Mouse (Mus musculus) gastrocnemius, adult 2 months (tissue): ENCODE measurements at regions not wholly inside any gene's neighbourhood (a gene's known extent, or its start where the extent isn't known, plus 50 kb on each side); places are given as distances from the start of the nearest gene placed in this dataset.

Source experiments
- DNase-seq: peaks from one replicate; pipeline ENCODE4 v3.0.0; 2022
- H3K27ac ChIP-seq: fragments of 200-600 bp; 2 replicates; pipeline ENCODE4 v1.8.1; 2022; ENCODE audit warnings: mild to moderate bottlenecking
- H3K4me3 ChIP-seq: fragments of 200-600 bp; 2 replicates; pipeline ENCODE4 v1.8.1; 2022; ENCODE audit warnings: mild to moderate bottlenecking, moderate library complexity
- CTCF ChIP-seq: fragments of 200-600 bp; IDR thresholded peaks from 2 replicates; pipeline ENCODE4 v1.8.1; 2022; ENCODE audit warnings: antibody characterized with exemption, mild to moderate bottlenecking, moderate library complexity
- intact Hi-C: fragments of 180-260 bp; cut with DNase I; formaldehyde crosslinking; loops from one replicate; pipeline ENCODE4 v1.15.1; 2025

GRCm38 (mm10) chr7:73019151-73019550 lies 356.2 kb upstream of the Rgma start:
- no peak overlapping the region for H3K27ac ChIP-seq
- no peak for TF ChIP-seq CTCF
- H3K4me3 ChIP-seq, result no peak overlapping the region
- DNase-seq, result no peak
- intact Hi-C loops, result no loop called here

- Histone ChIP-seq H3K27ac (no peak overlapping the region), H3K4me3 (no peak overlapping the region)
- TF ChIP-seq CTCF, result no peak
- DNase-seq, result no peak
- intact Hi-C loops, result loop anchor here (10.0 kb wide), 1 partner anchor 395 kb away; no protein-coding TSS in a partner anchor
These were observed 355.4 kb upstream of the Rgma start for GRCm38 (mm10) chr7:73019764-73020354.

- no peak for DNase-seq
- no peak overlapping the region for H3K27ac ChIP-seq
- intact Hi-C loops, result loop anchor here (10.0 kb wide), 1 partner anchor 393 kb away; no protein-coding TSS in a partner anchor
- no peak overlapping the region for H3K4me3 ChIP-seq
- TF ChIP-seq CTCF, result no peak
These were observed 353.5 kb upstream of the Rgma start for GRCm38 (mm10) chr7:73021786-73022185.

GRCm38 (mm10) chr7:73025640-73026039 lies 349.7 kb upstream of the Rgma start:
- Histone ChIP-seq H3K4me3 (no peak overlapping the region), H3K27ac (peak overlapping the region; percentile 8; the same call in 1 of the 2 replicates)
- intact Hi-C loops, result loop anchor here (10.0 kb wide), 1 partner anchor 389 kb away; no protein-coding TSS in a partner anchor
- no peak for DNase-seq
- TF ChIP-seq CTCF, result peak; percentile 41

GRCm38 (mm10) chr7:73028952-73029351 lies 346.4 kb upstream of the Rgma start:
- intact Hi-C loops, result loop anchor here (10.0 kb wide), 1 partner anchor 386 kb away; no protein-coding TSS in a partner anchor
- no peak for DNase-seq
- TF ChIP-seq CTCF, result no peak
- Histone ChIP-seq H3K27ac (no peak overlapping the region), H3K4me3 (no peak overlapping the region)

- Histone ChIP-seq H3K4me3 (no peak overlapping the region), H3K27ac (no peak overlapping the region)
- intact Hi-C loops, result loop anchor here (10.0 kb wide), 1 partner anchor 343 kb away; the partner anchor contains the start of gene Rgma
- DNase-seq, result no peak
- no peak for TF ChIP-seq CTCF
These were observed 343.9 kb upstream of the Rgma start for GRCm38 (mm10) chr7:73031407-73031806.

GRCm38 (mm10) chr7:73032316-73032980 lies 342.9 kb upstream of the Rgma start:
- peak overlapping the region; percentile 38; the same call in 1 of the 2 replicates for H3K27ac ChIP-seq
- peak; percentile 52 for DNase-seq
- intact Hi-C loops, result loop anchor here (10.0 kb wide), 1 partner anchor 342 kb away; the partner anchor contains the start of gene Rgma
- peak overlapping the region; percentile 45 for H3K4me3 ChIP-seq
- TF ChIP-seq CTCF, result no peak

- intact Hi-C loops, result loop anchor here (10.0 kb wide), 1 partner anchor 338 kb away; the partner anchor contains the start of gene Rgma
- Histone ChIP-seq H3K4me3 (peak overlapping the region; percentile 17; the same call in 1 of the 2 replicates), H3K27ac (peak overlapping the region; percentile 76)
- TF ChIP-seq CTCF, result 0 out of 2 replicates have a peak, but pooled peaks have one; percentile 18
- peak; percentile 81 for DNase-seq
These were observed 338.3 kb upstream of the Rgma start for GRCm38 (mm10) chr7:73036801-73037555.

- Histone ChIP-seq H3K27ac (peak overlapping the region; percentile 76), H3K4me3 (no peak overlapping the region)
- no peak for TF ChIP-seq CTCF
- intact Hi-C loops, result loop anchor here (10.0 kb wide), 1 partner anchor 337 kb away; the partner anchor contains the start of gene Rgma
- DNase-seq, result no peak
These were observed 337.7 kb upstream of the Rgma start for GRCm38 (mm10) chr7:73037638-73038037.

- no peak overlapping the region for H3K27ac ChIP-seq
- intact Hi-C loops, result loop anchor here (10.0 kb wide), 1 partner anchor 335 kb away; the partner anchor contains the start of gene Rgma
- peak; percentile 45 for DNase-seq
- no peak overlapping the region for H3K4me3 ChIP-seq
- TF ChIP-seq CTCF, result no peak
These were observed 335.4 kb upstream of the Rgma start for GRCm38 (mm10) chr7:73039921-73040320.

- TF ChIP-seq CTCF, result no peak
- Histone ChIP-seq H3K4me3 (no peak overlapping the region), H3K27ac (no peak overlapping the region)
- intact Hi-C loops, result no loop called here
- no peak for DNase-seq
These were observed 331.0 kb upstream of the Rgma start for GRCm38 (mm10) chr7:73044316-73044715.

- TF ChIP-seq CTCF, result no peak
- Histone ChIP-seq H3K4me3 (no peak overlapping the region), H3K27ac (no peak overlapping the region)
- no peak for DNase-seq
- intact Hi-C loops, result no loop called here
These were observed 319.4 kb upstream of the Rgma start for GRCm38 (mm10) chr7:73055891-73056290.
